Mouse (Mus musculus): ENCODE measurements around the gene Stpg3. TPM values are rescaled to one million over a fixed set of nuclear protein-coding genes. Genes with fewer than 3 reads are reported as not detected.
A peak's percentile ranks its signal among the peaks of the same experiment; 100 is the strongest.
"Not testable (repeated sequence)": the region's sequence is repeated elsewhere in the genome, so short reads cannot be mapped to it uniquely, and the experiment has no call there.

The Stpg3 gene
- not detected in 2 replicates for total RNA-seq (2017)

GRCm38 (mm10) chr2:25214444-25214843 lies at the start of gene Stpg3:
Gene Stpg3 (minus strand): TSS chr2:25214637.
- no peak for ATAC-seq (replicated peaks in 1 of 2; ENCODE audit: insufficient read depth in 1 of 2, low FRiP score in 2 of 2, low TSS enrichment in 1 of 2, low read depth in 1 of 2, poor library complexity in 2 of 2, severe bottlenecking in 2 of 2)

DNA sequence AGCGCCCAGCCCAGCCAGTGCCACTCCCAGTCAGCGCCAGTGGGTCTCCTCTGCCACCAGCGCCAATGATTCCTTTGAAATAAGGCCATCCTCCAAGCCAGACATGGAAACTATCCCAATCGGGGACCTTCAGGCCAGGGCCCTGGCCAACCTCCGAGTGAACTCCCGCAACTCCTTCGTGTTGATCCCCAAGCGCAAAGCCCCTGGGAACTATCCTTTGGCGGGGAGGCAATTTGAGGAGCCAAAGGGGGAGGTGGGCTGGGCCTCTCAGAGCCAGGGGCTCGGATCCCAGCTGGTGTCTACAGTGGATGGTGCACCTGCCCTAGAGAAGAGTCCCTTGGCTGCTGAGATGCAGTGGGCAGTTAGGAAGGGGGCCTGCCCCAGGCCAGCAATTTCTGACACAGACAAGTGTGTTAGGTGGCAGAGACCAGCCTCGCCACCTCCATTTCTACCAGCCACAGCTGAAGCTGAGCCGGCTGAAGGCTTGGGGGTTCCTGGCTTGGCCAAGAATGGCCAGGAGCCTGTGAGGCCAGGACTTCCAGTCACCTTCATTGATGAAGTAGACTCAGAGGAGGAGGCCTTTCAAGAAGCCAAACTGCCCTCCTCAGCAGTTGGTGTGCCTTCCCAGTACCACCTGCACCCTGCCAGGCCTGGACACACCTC lies 49.3 kb upstream of the Stpg3 start:
- no peak for ATAC-seq (replicated peaks in 1 of 2; ENCODE audit: insufficient read depth in 1 of 2, low FRiP score in 2 of 2, low TSS enrichment in 1 of 2, low read depth in 1 of 2, poor library complexity in 2 of 2, severe bottlenecking in 2 of 2)

GRCm38 (mm10) chr2:25262795-25263622 lies 48.6 kb upstream of the Stpg3 start:
- peak in 1 of 2 experiments; percentile 36; a peak in 2 of 4 replicates for ATAC-seq (replicated peaks in 1 of 2; ENCODE audit: insufficient read depth in 1 of 2, low FRiP score in 2 of 2, low TSS enrichment in 1 of 2, low read depth in 1 of 2, poor library complexity in 2 of 2, severe bottlenecking in 2 of 2)

DNA sequence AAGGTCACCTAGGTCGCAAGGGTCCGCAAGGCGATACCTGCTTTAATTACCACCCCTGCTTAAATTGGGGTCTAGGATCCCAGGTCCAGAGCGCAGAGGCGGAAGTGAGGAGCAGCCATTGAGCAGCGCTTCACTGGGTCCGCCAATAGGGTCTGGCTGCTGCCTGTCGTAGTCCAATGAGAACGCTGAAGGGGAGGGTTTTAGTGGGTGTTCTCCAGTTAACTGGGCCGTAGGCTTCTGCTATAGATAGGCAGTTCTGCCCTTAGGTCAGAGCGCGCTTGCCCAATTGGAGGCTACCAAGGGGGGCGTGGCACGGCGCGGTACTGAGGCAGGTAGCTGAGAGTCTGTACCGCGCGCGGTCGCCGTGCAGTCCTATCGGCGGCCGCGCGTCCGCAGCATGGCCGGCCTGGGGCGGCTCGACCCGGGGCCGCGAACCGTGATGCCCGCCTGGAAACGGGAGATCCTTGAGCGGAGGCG lies 47.9 kb upstream of the Stpg3 start, which contains the start of gene Tprn:
Gene Tprn (plus strand): TSS at position 328 of the 477 bp plus-strand sequence.
- peak; percentile 98 for ATAC-seq (replicated peaks in 1 of 2; ENCODE audit: insufficient read depth in 1 of 2, low FRiP score in 2 of 2, low TSS enrichment in 1 of 2, low read depth in 1 of 2, poor library complexity in 2 of 2, severe bottlenecking in 2 of 2)

DNA sequence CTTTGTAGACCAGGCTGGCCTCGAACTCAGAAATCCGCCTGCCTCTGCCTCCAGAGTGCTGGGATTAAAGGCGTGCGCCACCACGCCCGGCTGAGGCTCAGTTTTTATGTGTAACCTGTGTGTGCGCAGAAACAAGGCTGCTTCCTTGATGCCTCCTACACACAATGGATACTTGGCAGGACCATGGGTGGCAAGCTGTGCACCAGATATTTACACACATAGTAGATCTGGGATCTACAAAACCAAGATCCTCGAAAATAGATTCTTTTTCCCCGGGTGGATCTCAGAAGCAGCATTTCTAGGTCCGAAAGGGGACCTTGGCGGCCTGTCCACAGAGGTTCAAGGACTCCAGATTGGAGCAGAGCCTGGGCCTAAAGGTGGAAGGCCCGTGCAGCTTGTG lies 47.4 kb upstream of the Stpg3 start:
- no peak for ATAC-seq (replicated peaks in 1 of 2; ENCODE audit: insufficient read depth in 1 of 2, low FRiP score in 2 of 2, low TSS enrichment in 1 of 2, low read depth in 1 of 2, poor library complexity in 2 of 2, severe bottlenecking in 2 of 2)

DNA sequence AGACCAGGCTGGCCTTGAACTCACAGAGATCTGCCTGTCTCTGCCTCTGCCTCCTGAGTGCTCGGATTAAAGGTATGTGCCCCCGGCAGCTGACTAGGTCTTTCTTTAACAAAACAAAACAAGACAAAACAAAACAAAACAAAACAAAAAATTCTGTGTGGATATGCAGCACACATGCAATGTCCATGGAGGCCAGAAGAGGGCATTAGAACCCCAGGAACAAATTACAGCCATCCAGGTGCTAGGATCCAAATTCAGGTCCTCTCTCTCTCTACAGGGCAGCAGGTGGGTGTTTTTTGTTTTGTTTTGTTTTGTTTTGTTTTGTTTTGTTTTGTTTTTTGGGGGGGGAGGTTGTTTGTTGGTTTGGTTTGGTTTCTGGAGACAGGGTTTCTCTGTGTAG lies 44.5 kb upstream of the Stpg3 start:
- ATAC-seq (replicated peaks in 1 of 2; ENCODE audit: insufficient read depth in 1 of 2, low FRiP score in 2 of 2, low TSS enrichment in 1 of 2, low read depth in 1 of 2, poor library complexity in 2 of 2, severe bottlenecking in 2 of 2), result no peak

GRCm38 (mm10) chr2:25257250-25257649 lies 42.8 kb upstream of the Stpg3 start:
- ATAC-seq (replicated peaks in 1 of 2; ENCODE audit: insufficient read depth in 1 of 2, low FRiP score in 2 of 2, low TSS enrichment in 1 of 2, low read depth in 1 of 2, poor library complexity in 2 of 2, severe bottlenecking in 2 of 2), result not testable (repeated sequence)

DNA sequence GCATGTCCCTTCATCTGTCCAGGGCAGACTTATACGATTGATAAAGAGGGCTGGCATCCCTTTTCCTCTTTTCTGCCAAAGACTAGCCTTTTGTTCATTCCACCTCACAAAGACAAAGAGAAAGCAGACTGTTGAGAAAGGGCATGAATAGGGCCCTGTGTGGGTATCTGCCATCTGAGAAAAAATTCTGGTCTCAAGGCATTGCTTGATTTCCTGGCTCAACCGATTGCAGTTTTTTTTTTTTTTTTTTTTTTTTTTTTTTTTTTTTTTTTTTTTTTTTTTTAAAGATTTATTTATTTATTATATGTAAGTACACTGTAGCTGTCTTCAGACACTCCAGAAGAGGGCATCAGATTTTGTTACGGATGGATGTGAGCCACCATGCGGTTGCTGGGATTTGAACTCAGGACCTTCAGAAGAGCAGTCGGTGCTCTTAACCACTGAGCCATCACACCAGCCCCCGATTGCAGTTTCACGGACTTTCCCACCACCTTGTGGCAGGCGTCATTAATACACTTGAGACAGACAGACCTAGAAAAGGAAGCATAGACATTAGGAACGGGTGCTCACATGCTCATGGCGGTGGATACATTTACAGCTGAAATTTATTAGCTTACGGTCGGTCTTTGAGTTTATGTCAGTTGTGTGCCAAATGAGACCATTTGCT lies 42.1 kb upstream of the Stpg3 start:
- ATAC-seq (replicated peaks in 1 of 2; ENCODE audit: insufficient read depth in 1 of 2, low FRiP score in 2 of 2, low TSS enrichment in 1 of 2, low read depth in 1 of 2, poor library complexity in 2 of 2, severe bottlenecking in 2 of 2), result 0 out of 4 replicates have a peak, but pooled peaks of 1 of the 2 experiments have one; percentile 35

- peak; percentile 77 to 93 for ATAC-seq (replicated peaks in 1 of 2; ENCODE audit: insufficient read depth in 1 of 2, low FRiP score in 2 of 2, low TSS enrichment in 1 of 2, low read depth in 1 of 2, poor library complexity in 2 of 2, severe bottlenecking in 2 of 2)
These were observed 40.9 kb upstream of the Stpg3 start, which contains the start of gene Tmem203 for GRCm38 (mm10) chr2:25255284-25255779. Gene Tmem203 (plus strand): TSS chr2:25255439.

DNA sequence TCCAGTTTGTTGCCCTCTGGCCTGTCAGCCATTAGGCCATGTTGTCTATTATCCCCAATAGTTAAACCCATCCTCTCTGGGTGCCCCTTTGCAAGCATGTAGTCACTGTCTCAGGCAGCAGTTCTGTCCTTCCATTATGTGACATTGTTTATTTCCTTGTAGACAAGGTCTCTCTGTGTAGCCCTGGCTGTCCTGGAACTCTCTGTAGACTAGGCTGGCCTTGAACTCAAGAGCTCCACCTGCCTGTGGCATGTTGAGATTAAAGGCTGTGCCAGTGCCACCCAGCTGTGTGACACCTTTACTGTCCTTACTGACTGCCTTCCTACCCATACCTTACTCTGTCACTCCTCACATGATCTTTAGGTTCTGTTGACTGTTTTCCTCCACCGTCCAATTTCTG lies 37.9 kb upstream of the Stpg3 start:
- no peak for ATAC-seq (replicated peaks in 1 of 2; ENCODE audit: insufficient read depth in 1 of 2, low FRiP score in 2 of 2, low TSS enrichment in 1 of 2, low read depth in 1 of 2, poor library complexity in 2 of 2, severe bottlenecking in 2 of 2)

GRCm38 (mm10) chr2:25246183-25247072 lies 32.0 kb upstream of the Stpg3 start, which contains the start of gene AL732309.1:
Gene AL732309.1 (minus strand): TSS chr2:25246863.
- ATAC-seq (replicated peaks in 1 of 2; ENCODE audit: insufficient read depth in 1 of 2, low FRiP score in 2 of 2, low TSS enrichment in 1 of 2, low read depth in 1 of 2, poor library complexity in 2 of 2, severe bottlenecking in 2 of 2), result no peak

- no peak for ATAC-seq (replicated peaks in 1 of 2; ENCODE audit: insufficient read depth in 1 of 2, low FRiP score in 2 of 2, low TSS enrichment in 1 of 2, low read depth in 1 of 2, poor library complexity in 2 of 2, severe bottlenecking in 2 of 2)
These were observed 29.7 kb upstream of the Stpg3 start for GRCm38 (mm10) chr2:25244144-25244543.

DNA sequence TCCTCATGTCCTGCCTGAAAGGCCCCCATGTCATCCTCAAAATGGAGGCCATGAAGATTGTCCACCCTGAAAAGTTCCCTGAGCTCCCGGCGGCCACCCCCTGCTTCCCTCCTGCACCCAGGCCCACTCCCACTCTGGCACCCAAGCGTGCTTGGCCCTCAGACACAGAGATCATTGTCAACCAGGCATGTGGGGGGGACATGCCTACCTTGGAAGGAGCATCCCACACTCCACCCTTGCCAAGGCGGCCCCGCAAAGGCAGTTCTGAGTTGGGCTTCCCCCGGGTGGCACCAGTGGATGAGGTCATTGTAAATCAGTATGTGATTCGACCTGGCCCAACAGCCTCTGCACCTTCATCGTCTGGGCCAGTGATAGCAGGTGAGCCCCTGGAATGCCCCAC lies 28.9 kb upstream of the Stpg3 start:
- ATAC-seq (replicated peaks in 1 of 2; ENCODE audit: insufficient read depth in 1 of 2, low FRiP score in 2 of 2, low TSS enrichment in 1 of 2, low read depth in 1 of 2, poor library complexity in 2 of 2, severe bottlenecking in 2 of 2), result no peak

DNA sequence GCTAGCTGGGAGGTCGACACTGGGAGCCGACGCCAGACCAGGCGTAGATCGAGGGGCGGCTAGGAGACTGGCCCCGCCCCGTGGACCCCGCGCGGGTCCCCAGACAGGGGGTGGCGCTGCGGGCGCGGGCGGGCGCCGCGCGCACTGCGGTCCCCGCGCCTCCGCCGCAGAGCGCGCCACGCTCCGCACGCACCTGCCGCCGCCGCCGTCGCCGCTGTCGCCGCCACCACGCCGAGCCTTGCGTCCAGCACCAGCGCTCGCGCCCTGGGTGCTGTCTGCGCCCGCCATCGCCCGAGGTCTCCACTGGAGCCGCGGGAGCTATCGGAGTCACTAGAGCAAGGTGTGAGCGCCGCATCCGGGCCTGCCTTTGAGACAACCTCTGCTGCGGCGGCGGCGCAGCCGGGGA lies 27.7 kb upstream of the Stpg3 start, which contains the start of the genes Rnf208 and Cysrt1:
Gene Rnf208 (plus strand): TSS at position 155 of the 406 bp plus-strand sequence.
Gene Cysrt1 (minus strand): TSS at position 352 of the 406 bp plus-strand sequence.
- ATAC-seq (replicated peaks in 1 of 2; ENCODE audit: insufficient read depth in 1 of 2, low FRiP score in 2 of 2, low TSS enrichment in 1 of 2, low read depth in 1 of 2, poor library complexity in 2 of 2, severe bottlenecking in 2 of 2), result no peak

- no peak for ATAC-seq (replicated peaks in 1 of 2; ENCODE audit: insufficient read depth in 1 of 2, low FRiP score in 2 of 2, low TSS enrichment in 1 of 2, low read depth in 1 of 2, poor library complexity in 2 of 2, severe bottlenecking in 2 of 2)
These were observed 27.0 kb upstream of the Stpg3 start for GRCm38 (mm10) chr2:25241438-25241775.

DNA sequence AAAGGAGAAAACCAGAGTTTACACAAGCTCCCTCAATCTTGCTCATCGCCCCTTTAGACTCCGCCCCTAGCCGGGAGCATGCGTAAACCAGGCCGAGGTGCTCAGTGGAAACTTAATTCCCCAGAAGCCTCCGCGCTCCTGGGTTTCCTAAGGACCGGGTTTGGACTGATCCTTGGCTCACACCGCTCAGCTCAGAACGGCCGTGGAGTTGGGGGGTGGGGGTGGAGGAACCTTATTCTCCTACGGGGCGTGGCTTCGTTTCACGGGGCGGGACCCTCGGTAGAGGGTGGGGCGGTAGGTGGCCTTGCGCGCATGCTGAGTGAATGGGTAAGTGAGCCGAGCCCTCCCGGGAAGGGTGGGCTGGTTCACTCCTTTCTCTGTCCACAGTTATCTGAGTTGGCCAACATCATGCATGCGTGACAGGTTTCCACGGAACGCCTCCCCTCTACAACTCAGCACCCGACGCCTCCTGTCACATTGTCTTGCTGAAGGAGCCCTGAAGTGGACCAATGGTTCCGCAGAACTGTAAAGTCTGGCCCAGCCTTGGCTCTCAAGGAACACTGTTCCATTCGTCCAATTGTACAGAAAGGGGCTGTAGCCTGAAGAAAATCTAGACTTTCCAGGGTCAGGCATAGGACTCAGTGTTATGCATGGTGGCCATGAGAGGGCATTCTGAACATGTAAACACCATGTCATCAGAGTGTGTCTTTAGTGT lies 26.4 kb upstream of the Stpg3 start:
- peak; percentile 48 to 68; a peak in 3 of 4 replicates for ATAC-seq (replicated peaks in 1 of 2; ENCODE audit: insufficient read depth in 1 of 2, low FRiP score in 2 of 2, low TSS enrichment in 1 of 2, low read depth in 1 of 2, poor library complexity in 2 of 2, severe bottlenecking in 2 of 2)

Measured in hematopoietic stem cell, adult 5-6 weeks (primary cell).